Mouse (Mus musculus) embryonic facial prominence, embryonic 12.5 days (tissue): ENCODE results near the gene Ccdc85a. TPM values are rescaled to one million over a fixed set of nuclear protein-coding genes. Genes with fewer than 3 reads are reported as not detected.

ENCODE experiments used
- polyA plus RNA-seq: library from polyadenylated mRNA; unstranded; fragments of >200 nt; fragmentation: Nextera tagmentation; extraction: Ambion mirVana; gene quantifications from 2 replicates; pipeline ENCODE4 v1.2.1, GENCODE M21; 2016

The Ccdc85a gene
- polyA plus RNA-seq, 1 experiment from 2014 or later = 5.6 TPM

Other genes starting within 250 kb of the Ccdc85a start
- gene Gm6685, start 244.5 kb downstream of the Ccdc85a start, polyA plus RNA-seq = 0.28 and 0.39 TPM in 2 replicates